Mouse (Mus musculus) ovary, postnatal 36 days (tissue): ENCODE results near the gene Rnf149.

Source experiments
- DNase-seq: peaks from one replicate; pipeline ENCODE4 v3.0.0; 2022; ENCODE audit warnings: low spot score, mixed read lengths

Gene Rnf149

DNA sequence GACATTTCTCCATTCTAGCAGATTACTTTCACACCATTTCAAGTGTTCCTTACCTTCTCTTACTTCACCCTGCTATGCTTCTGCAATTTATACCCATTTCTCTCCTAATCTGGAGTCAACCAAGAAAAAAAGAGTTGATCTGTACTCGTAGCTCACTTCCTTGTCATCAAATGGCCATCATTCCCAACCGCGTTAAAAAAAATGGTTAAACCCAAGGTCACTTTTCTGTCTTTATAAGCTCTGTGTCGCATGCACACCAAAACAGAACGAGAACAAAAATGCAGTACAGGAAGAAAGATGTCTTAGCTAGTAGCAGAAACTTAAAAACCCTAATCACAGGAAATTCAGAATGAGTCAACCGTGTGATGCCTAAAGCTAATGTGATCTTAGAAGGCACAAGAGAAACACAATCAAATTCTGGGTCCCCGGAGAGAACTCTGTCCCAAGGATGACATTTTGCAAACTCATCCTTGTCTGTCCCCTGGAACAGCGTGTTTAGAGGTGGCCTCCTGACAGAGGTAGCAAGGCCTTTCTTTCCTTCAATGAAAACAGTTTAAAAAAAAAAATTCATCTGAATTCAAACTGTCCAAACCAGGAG, 1.3 kb downstream of the Rnf149 start:
- no peak for DNase-seq

GRCm38 (mm10) chr1:39573890-39574289, 3.3 kb downstream of the Rnf149 start:
- no peak for DNase-seq

DNA sequence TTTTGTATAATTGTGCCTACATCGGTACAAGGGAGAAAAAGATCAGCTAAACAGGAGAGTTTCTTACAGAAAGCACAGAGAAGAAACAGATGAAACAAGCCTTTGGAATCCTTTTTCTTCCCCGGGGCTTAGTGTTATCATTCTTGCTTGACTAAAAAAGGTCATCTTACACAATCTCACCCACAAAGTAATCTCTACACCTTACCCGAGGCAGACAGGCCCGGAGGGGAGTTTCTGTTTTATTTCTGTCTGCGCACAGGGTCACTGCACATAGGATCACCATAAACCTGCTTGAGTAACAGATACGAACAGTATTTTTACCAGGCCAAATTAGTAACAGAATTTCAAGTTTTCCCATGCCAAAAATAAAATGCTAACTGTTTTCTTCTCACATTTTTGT, 5.6 kb downstream of the Rnf149 start:
- no peak for DNase-seq

- no peak for DNase-seq
These were observed 9.1 kb downstream of the Rnf149 start for GRCm38 (mm10) chr1:39568079-39568478.

DNA sequence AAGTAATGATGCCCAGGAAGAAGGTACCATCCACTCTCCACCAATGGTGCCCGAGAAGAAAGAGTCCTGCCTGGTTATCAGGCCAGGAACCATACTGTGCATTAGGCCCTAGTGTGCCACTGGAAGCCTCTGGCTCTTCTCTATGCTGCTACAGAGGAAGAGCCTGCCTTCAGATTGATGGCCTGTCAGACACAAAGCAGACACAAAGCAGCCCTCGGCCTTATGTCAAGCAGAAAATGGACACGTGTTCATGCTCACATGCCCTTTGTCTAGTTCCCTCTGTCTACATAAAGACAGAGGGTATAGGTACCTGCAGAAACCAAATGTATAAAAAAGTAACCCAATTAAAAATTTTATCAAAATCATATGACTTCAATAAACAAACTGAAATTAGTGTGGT, 12.6 kb downstream of the Rnf149 start:
- no peak for DNase-seq

GRCm38 (mm10) chr1:39563161-39563560, 14.0 kb downstream of the Rnf149 start:
- DNase-seq = no peak

GRCm38 (mm10) chr1:39561920-39562319, 15.3 kb downstream of the Rnf149 start:
- no peak for DNase-seq

DNA sequence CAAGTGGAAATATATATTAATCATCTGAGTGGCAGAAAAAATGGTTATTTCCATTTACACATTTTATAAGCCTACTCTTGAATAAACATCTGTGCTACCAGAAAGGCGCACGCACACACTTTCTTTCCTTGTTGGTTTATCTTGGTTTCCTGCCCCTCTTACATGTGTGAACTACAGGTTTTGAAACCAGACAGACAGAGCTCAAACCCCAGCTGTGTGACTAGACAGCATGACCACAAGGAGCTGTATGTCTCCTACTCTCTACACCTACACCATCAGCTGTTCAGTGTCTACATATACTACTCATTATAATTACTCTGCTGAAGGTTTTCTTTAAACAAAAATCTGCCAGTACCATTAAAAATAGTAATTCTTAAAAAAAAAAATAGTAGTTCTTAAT, 18.2 kb downstream of the Rnf149 start:
- no peak for DNase-seq

DNA sequence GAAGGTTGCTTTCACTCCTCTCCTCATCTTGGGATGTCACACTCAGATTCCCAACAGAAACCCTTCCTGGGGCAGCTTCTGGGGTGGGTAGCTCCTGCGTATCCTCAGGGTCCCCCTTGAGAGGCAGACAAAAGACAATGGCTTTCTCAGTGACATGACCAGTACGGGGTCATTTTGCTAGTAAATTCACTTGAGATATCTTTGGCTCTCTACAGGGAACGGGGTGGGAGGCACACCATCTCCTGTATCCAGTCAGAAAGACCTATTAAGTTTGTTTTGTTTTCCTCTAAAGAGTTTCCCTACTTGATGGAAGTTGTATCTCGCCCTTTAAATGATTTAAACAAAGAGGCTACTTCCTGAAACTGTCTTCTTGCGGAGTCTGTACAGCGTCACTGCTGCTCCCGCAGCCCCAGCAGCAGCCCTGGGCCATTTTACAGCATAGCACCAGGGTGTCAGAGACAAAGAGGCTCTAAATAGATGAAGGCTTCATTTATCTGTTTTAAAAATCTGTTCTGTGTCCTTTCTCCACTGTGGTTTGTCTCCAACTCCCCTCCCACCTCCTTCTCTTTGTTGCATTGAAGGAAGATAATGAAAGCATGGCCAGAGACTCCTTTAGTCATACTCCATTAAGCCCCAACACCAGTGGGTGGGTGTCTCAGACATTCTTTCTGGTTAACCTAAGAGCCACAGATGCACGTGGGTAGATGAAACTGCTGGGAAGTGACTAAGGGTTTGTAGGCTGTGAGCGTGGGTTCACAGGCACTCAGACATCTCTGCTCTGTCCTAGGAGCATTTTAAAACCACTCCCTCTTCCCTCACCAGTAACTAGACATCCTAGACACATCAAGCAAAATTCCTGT, 21.4 kb downstream of the Rnf149 start:
- DNase-seq = no peak

DNA sequence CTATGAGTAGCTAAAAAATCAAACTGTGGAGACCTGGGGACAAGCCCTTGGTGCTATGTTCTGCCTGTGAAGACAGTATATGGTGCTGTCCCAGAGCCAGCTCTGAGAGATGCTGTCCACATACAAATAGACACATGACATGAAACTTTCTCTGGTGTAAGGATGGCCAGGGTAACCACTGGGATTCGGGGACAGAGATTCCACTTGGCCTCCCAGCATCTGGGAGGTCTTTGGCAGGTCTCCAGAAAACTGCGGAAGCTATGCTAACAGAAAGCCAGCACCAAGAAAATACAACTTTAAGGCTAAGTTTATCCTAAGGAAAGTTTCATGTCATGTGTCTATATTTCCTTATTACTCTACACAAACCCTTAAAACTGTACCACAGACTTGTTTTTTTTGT, 27.4 kb downstream of the Rnf149 start:
- no peak for DNase-seq

DNA sequence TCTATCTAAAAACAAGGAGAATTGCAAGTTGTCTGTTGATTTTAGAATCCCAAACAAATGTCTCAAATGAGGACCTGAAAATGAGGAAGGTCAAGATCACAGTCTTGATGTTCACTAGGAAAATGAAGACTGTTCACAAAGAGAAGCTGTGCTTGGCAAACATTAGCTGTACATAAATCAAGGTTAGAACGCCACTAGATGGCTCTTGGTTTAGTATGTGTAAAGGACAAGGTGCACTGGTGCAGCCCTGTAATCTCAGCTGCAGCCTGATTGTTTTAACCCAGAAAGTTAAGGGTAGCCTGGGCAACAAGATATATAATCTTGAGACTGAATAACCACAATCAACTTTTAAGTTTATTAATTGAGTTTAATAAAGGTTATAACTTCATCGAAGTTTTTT, 30.0 kb downstream of the Rnf149 start:
- no peak for DNase-seq

- no peak for DNase-seq
These were observed 30.9 kb downstream of the Rnf149 start for GRCm38 (mm10) chr1:39546160-39546866.

DNA sequence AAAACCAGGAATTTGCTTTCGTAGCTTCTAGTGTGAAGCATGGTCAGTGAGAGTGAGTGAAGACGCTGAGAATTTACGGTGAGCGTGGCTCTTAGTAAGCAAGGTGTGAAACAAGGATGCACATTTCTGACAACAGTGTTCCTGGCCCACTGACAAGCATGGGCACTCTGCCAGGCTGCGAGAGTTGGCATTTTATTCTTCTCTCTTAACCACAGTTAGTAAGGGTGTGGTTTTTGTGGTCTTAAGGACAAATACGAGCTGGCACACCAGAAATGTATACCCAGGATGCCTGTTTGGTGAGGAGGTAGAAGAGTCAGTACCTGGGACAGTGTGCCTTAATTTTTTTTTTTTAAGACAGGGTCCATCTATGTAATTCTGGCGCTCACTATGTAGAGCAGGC, 31.6 kb downstream of the Rnf149 start:
- DNase-seq = no peak

DNA sequence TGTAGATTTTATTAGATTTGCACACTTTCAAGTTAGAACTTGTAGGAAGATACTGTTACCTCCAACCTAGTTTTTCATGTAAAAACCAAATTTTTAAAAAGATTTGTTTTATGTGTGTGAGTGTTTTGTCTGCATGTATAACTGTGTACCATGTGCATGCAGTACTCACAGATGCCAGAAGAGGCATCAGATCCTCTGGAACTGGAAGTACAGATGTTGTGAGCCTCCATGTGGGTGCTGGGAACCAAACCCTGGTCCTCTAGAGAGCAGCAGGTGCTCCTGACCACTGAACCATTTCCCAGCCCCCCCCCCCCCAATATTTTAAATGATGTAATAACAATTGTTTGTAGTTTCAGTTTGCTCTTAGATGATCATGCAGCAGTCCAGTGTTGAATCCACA, 36.6 kb downstream of the Rnf149 start:
- no peak for DNase-seq

- DNase-seq = no peak
These were observed 39.4 kb downstream of the Rnf149 start for GRCm38 (mm10) chr1:39537631-39538380.

DNA sequence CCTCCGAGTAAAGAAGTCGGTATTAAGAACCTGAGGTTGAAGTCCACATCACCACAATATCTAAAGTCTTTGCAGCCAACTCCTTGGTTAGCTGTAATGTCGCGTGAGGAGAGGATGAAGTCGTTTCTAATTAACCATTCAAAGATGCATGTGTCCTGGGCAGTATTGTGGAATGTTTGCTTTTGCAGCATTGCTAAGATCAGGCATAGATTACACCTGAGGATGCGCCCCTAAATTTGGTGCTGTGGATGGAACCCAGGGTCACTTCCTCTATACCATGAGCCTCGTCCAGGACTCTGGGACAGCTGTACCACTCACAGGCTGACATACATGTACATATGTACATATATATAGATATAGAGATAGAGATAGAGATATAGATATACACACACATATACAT, 40.5 kb downstream of the Rnf149 start:
- DNase-seq = no peak

GRCm38 (mm10) chr1:39535515-39536311, 41.5 kb downstream of the Rnf149 start:
- DNase-seq = peak; percentile 98

GRCm38 (mm10) chr1:39534831-39535230, 42.4 kb downstream of the Rnf149 start, which contains the start of gene Cnot11:
Cnot11 (plus strand) TSS chr1:39534992.
- no peak for DNase-seq

DNA sequence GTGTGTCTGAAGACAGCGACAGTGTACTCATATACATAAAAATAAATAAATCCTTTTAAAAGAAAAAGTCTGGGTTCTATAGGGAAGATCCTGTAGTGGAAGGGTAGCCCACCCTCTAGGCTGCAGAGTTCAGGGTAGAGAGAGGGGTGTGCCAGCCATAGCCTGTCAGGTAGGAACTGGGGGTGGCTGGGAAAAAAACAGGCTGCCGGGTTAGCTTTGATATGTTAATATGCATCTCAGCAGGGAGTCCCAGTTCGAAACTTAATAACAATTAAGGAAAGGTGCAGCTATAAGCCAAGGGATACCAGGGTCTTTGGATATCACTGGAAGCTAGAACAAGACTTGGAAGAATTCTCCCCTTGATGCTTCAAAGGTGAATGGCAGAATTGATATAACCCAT, 43.3 kb downstream of the Rnf149 start:
- no peak for DNase-seq

GRCm38 (mm10) chr1:39531036-39531435, 46.2 kb downstream of the Rnf149 start:
- DNase-seq = no peak

DNA sequence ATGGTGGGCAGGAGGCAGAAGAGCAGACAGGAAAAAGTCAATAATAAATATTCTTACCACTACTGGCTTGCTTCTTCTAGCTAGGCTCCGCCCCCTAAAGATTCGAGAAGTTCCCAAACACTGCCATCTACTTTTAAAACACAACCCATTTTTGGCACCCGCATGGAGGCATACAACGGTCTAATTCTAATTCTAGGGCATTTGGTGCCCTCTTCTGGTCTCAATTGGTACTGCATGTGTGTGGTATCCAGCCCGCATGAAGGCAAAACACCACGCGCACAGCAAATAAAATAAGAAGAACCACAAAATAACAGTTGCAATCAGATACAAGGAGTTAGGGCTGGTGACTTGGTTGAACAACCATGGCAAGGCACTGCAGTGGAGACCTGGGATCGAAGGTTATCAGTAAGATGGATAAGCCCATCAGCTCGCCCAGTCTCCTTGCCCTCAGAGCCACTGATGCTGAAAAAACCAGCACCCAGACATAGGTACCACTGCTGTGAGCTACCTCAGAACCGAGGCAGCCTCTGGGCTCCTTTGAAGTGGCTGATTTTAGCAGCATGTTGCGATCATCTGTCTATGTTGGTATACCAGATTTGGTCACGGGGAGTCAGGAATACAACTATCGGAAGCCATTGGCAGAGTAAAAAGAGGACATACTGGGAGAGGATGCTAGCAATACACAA, 46.8 kb downstream of the Rnf149 start:
- DNase-seq = peak; percentile 40
